9 mouse cellular contexts compared by ENCODE assay signal in genomic region chr19:44907851-44908690, GRCm38 (mm10). TPM values are rescaled to one million over a fixed set of nuclear protein-coding genes. Genes with fewer than 3 reads are reported as not detected.
DNase-seq lines count a peak whose midpoint lies in the region; ATAC-seq and TF ChIP-seq lines count a peak whose summit lies in the region.
"Had no signal": no experiment of that assay in that cellular context is flagged by ENCODE, and none has a peak within 500 bp of the region (broad histone marks: within the 10 kb centered on the region; RNA-seq: fewer than 3 reads in every experiment).

No protein-coding gene starts in this region.

- H3K27ac ChIP-seq in forebrain, embryonic 10.5 days, result peak overlapping the region; percentile 84
- H3K27ac ChIP-seq in forebrain, embryonic 15.5 days (replicated peaks), result no peak overlapping the region
- peak overlapping the region; percentile 53 for H3K27ac ChIP-seq in liver, embryonic 11.5 days (ENCODE audit: low read depth, low read length)
- no peak overlapping the region for H3K27ac ChIP-seq in thymus, adult 2 months (ENCODE audit: control insufficient read depth, insufficient read depth, low read length)
- H3K27ac ChIP-seq: embryonic facial prominence, embryonic 13.5 days had no signal

- DNase-seq in forebrain, embryonic 10.5 days (ENCODE audit: extremely low spot score, low spot score), result no peak
- DNase-seq in urinary bladder, postnatal 14 days (ENCODE audit: low spot score), result peak; percentile 36
- no peak for DNase-seq in urinary bladder, postnatal 10 days (ENCODE audit: low spot score)
- peak; percentile 53 for DNase-seq in heart, postnatal 25 days (ENCODE audit: low spot score)
- DNase-seq in liver, embryonic 11.5 days (ENCODE audit: low spot score), result no peak
- no peak for DNase-seq in c-Kit-positive CD71-positive TER-119-positive erythroid progenitor cells, embryonic 14.5 days (ENCODE audit: low spot score)
- DNase-seq in thymus, adult 2 months, result no peak

- no peak for TF ChIP-seq CTCF in thymus, adult 2 months (IDR thresholded peaks at IDR 0.05; ENCODE audit: borderline replicate concordance, control insufficient read depth, extremely low read depth, insufficient read depth, low read length, poor library complexity)

- H3K36me3 ChIP-seq in forebrain, embryonic 10.5 days (replicated peaks), result no peaks in the 10 kb centered on the region
- no peaks in the 10 kb centered on the region for H3K36me3 ChIP-seq in forebrain, embryonic 15.5 days
- no peaks in the 10 kb centered on the region for H3K36me3 ChIP-seq in liver, embryonic 11.5 days (ENCODE audit: control insufficient read depth, insufficient read depth, low read length)
- H3K36me3 ChIP-seq in thymus, adult 2 months (ENCODE audit: control insufficient read depth, insufficient read depth, low read length), result no peaks in the 10 kb centered on the region
- H3K36me3 ChIP-seq: embryonic facial prominence, embryonic 13.5 days had no signal

- peaks cover 18% of the 10 kb centered on the region for H3K27me3 ChIP-seq in forebrain, embryonic 10.5 days (ENCODE audit: poor library complexity, severe bottlenecking)
- no peaks in the 10 kb centered on the region for H3K27me3 ChIP-seq in forebrain, embryonic 15.5 days
- no peaks in the 10 kb centered on the region; the same call in 1 of the 2 replicates for H3K27me3 ChIP-seq in liver, embryonic 11.5 days (replicated peaks; ENCODE audit: control insufficient read depth, insufficient read depth, low read length)
- H3K27me3 ChIP-seq in thymus, adult 2 months (ENCODE audit: control insufficient read depth, insufficient read depth, low read length), result no peaks in the 10 kb centered on the region
- H3K27me3 ChIP-seq: embryonic facial prominence, embryonic 13.5 days had no signal

- no peaks in the 10 kb centered on the region for H3K9me3 ChIP-seq in forebrain, embryonic 10.5 days
- no peaks in the 10 kb centered on the region for H3K9me3 ChIP-seq in forebrain, embryonic 15.5 days
- H3K9me3 ChIP-seq in liver, embryonic 11.5 days (ENCODE audit: control insufficient read depth, low read length), result no peaks in the 10 kb centered on the region
- H3K9me3 ChIP-seq: embryonic facial prominence, embryonic 13.5 days had no signal

- H3K9ac ChIP-seq in forebrain, embryonic 15.5 days (replicated peaks), result no peak overlapping the region
- no peak overlapping the region for H3K9ac ChIP-seq in liver, embryonic 11.5 days (ENCODE audit: low read depth, low read length)
- H3K9ac ChIP-seq: embryonic facial prominence, embryonic 13.5 days had no signal

- no peak overlapping the region for H3K4me3 ChIP-seq in forebrain, embryonic 10.5 days
- H3K4me3 ChIP-seq in forebrain, embryonic 15.5 days, result no peak overlapping the region
- no peak overlapping the region for H3K4me3 ChIP-seq in liver, embryonic 11.5 days (ENCODE audit: low read depth, low read length)
- H3K4me3 ChIP-seq in thymus, adult 2 months (ENCODE audit: control insufficient read depth, insufficient read depth, low read length), result no peak overlapping the region
- H3K4me3 ChIP-seq: embryonic facial prominence, embryonic 13.5 days had no signal

- intact Hi-C loops in heart, postnatal 25 days (cut with DNase I), result no loop called here

- ATAC-seq in forebrain, embryonic 15.5 days (replicated peaks), result no peak; the same call in 1 of the 2 replicates
- ATAC-seq in liver, embryonic 11.5 days (replicated peaks; ENCODE audit: low FRiP score), result no peak

- TF ChIP-seq POLR2A in thymus, adult 2 months (IDR thresholded peaks at IDR 0.05; ENCODE audit: control insufficient read depth, extremely low read depth, insufficient read depth, low read length, poor library complexity), result no peak

- no peak overlapping the region for H3K4me2 ChIP-seq in forebrain, embryonic 15.5 days (replicated peaks)
- H3K4me2 ChIP-seq in liver, embryonic 11.5 days, result no peak overlapping the region
- H3K4me2 ChIP-seq: embryonic facial prominence, embryonic 13.5 days had no signal

- peaks cover 59% of the 10 kb centered on the region for H3K4me1 ChIP-seq in forebrain, embryonic 10.5 days
- peaks cover 11% of the 10 kb centered on the region for H3K4me1 ChIP-seq in forebrain, embryonic 15.5 days
- peaks cover 5% of the 10 kb centered on the region; the same call in 1 of the 2 replicates for H3K4me1 ChIP-seq in liver, embryonic 11.5 days (replicated peaks; ENCODE audit: control insufficient read depth, insufficient read depth, low read length)
- no peaks in the 10 kb centered on the region for H3K4me1 ChIP-seq in thymus, adult 2 months (replicated peaks; ENCODE audit: control insufficient read depth, insufficient read depth, low read length)

- 51% methylated on average over 15 of the region's 15 CpGs for WGBS in forebrain, embryonic 10.5 days
- WGBS in forebrain, embryonic 15.5 days, result 39% methylated on average over 15 of the region's 15 CpGs
- 51% methylated on average over 15 of the region's 15 CpGs for WGBS in liver, embryonic 11.5 days
- whole genome bisulfite sequencing in thymus, adult 2 months, result 78% methylated on average over 15 of the region's 15 CpGs

RNA-seq across cellular contexts. Expression of gene Slf2, which starts 22.9 kb away (rescaled TPM):
- 53.9 and 54.1 TPM in 2 replicates for polyA plus RNA-seq in forebrain, embryonic 10.5 days (2016; fragmentation: Nextera tagmentation; extraction: Ambion mirVana)
- polyA plus RNA-seq in forebrain, embryonic 15.5 days (2015; fragmentation: Nextera tagmentation; extraction: Ambion mirVana), result 30.0 and 32.3 TPM in 2 replicates
- 10 to 100 TPM; 18.4 to 22.0 TPM for total RNA-seq in heart, postnatal 25 days (2021)
- polyA plus RNA-seq in liver, embryonic 11.5 days (2014; fragmentation: Nextera tagmentation; extraction: Ambion mirVana), result 49.8 and 50.1 TPM in 2 replicates
- polyA plus RNA-seq in thymus, adult 2 months (2012; rRNA removed), result 98.6 and 134 TPM in 2 replicates

Comparison
In these comparisons a context has a peak if more than half of its experiments do, and no peak if none do; other contexts are left out.
1. DNase-seq: peak in urinary bladder, postnatal 14 days (single experiment) and heart, postnatal 25 days (single experiment); none in forebrain, embryonic 10.5 days (single experiment), urinary bladder, postnatal 10 days (single experiment), liver, embryonic 11.5 days (single experiment), c-Kit-positive CD71-positive TER-119-positive erythroid progenitor cells, embryonic 14.5 days (single experiment) and thymus, adult 2 months (single experiment).
2. H3K27ac ChIP-seq: peak in forebrain, embryonic 10.5 days (single experiment) and liver, embryonic 11.5 days (single experiment); none in forebrain, embryonic 15.5 days (single experiment) and thymus, adult 2 months (single experiment).